Comparison of ENCODE assay signal across 8 mouse cellular contexts in genomic region chr1:171441466-171442412, GRCm38 (mm10). TPM values are rescaled to one million over a fixed set of nuclear protein-coding genes. Genes with fewer than 3 reads are reported as not detected.
A peak's percentile ranks its signal among the peaks of the same experiment; 100 is the strongest.
DNase-seq lines count a peak whose midpoint lies in the region; ATAC-seq lines count a peak whose summit lies in the region.

No protein-coding gene starts in this region.

- peak; percentile 68 for DNase-seq in urinary bladder, postnatal 14 days (ENCODE audit: low spot score)
- no peak for DNase-seq in urinary bladder, adult 2 months (ENCODE audit: low spot score)
- DNase-seq in right cerebral cortex, adult 2 months (ENCODE audit: low spot score in 2 of 2), result no peak
- no peak for DNase-seq in frontal cortex, postnatal 14 days (ENCODE audit: low spot score in 2 of 2)
- DNase-seq in frontal cortex, postnatal 36 days (ENCODE audit: low spot score in 2 of 2), result no peak

- no peaks in the 10 kb centered on the region for H3K9me3 ChIP-seq in liver, embryonic 15.5 days (replicated peaks)

- 12% methylated on average over 7 of the region's 7 CpGs for WGBS in liver, embryonic 15.5 days (ENCODE audit: insufficient replicate concordance)

- peak; percentile 28 to 30; a peak in 3 of 4 replicates for ATAC-seq in hematopoietic stem cell, adult 5-6 weeks (replicated peaks in 1 of 2; ENCODE audit: insufficient read depth in 1 of 2, low FRiP score in 2 of 2, low TSS enrichment in 1 of 2, low read depth in 1 of 2, poor library complexity in 2 of 2, severe bottlenecking in 2 of 2)
- ATAC-seq in liver, embryonic 15.5 days (ENCODE audit: insufficient read depth), result no peak
- ATAC-seq in activated CD4-positive, CD25-positive, alpha-beta regulatory T cell, adult 4 months, result no peak

- no peaks in the 10 kb centered on the region for H3K36me3 ChIP-seq in liver, embryonic 15.5 days (replicated peaks)

- peak overlapping the region; percentile 70 for H3K27ac ChIP-seq in liver, embryonic 15.5 days (replicated peaks)

- peaks cover 48% of the 10 kb centered on the region for H3K27me3 ChIP-seq in liver, embryonic 15.5 days

- H3K4me3 ChIP-seq in liver, embryonic 15.5 days (replicated peaks), result 0 out of 2 replicates have a peak overlapping the region, but pooled peaks have one; percentile 2

- H3K4me2 ChIP-seq in liver, embryonic 15.5 days, result peak overlapping the region; percentile 58

- H3K9ac ChIP-seq in liver, embryonic 15.5 days, result no peak overlapping the region

- peaks cover 23% of the 10 kb centered on the region for H3K4me1 ChIP-seq in liver, embryonic 15.5 days (replicated peaks)

RNA-seq across cellular contexts. Expression of gene F11r, which starts 4.4 kb away (rescaled TPM):
- 76.3 and 79.2 TPM in 2 replicates for polyA plus RNA-seq in urinary bladder, adult 2 months (2012; rRNA removed)
- total RNA-seq in hematopoietic stem cell, adult 5-6 weeks (2017), result 12.1 and 13.4 TPM in 2 replicates
- 29.7 and 32.8 TPM in 2 replicates for polyA plus RNA-seq in liver, embryonic 15.5 days (2015; fragmentation: Nextera tagmentation; extraction: Ambion mirVana)
- polyA plus RNA-seq in activated CD4-positive, CD25-positive, alpha-beta regulatory T cell, adult 4 months (2017; shearing (Covaris generic)), result under 1 TPM in 1 of 2 experiments, not detected in 1; 0.18 TPM

RNA-seq across cellular contexts. Expression of gene Tstd1, which starts 23.1 kb away (rescaled TPM):
- 5.4 and 8.4 TPM in 2 replicates for polyA plus RNA-seq in urinary bladder, adult 2 months (2012; rRNA removed)
- 4.7 and 8.8 TPM in 2 replicates for total RNA-seq in hematopoietic stem cell, adult 5-6 weeks (2017)
- 2.1 and 2.5 TPM in 2 replicates for polyA plus RNA-seq in liver, embryonic 15.5 days (2015; fragmentation: Nextera tagmentation; extraction: Ambion mirVana)
- polyA plus RNA-seq in activated CD4-positive, CD25-positive, alpha-beta regulatory T cell, adult 4 months (2017; shearing (Covaris generic)), result 1 to 10 TPM; 5.9 to 10.0 TPM

RNA-seq across cellular contexts. Expression of gene Usf1, which starts 30.6 kb away (rescaled TPM):
- polyA plus RNA-seq in urinary bladder, adult 2 months (2012; rRNA removed), result 68.7 and 73.4 TPM in 2 replicates
- 47.0 and 59.5 TPM in 2 replicates for total RNA-seq in hematopoietic stem cell, adult 5-6 weeks (2017)
- 18.6 and 21.3 TPM in 2 replicates for polyA plus RNA-seq in liver, embryonic 15.5 days (2015; fragmentation: Nextera tagmentation; extraction: Ambion mirVana)
- polyA plus RNA-seq in activated CD4-positive, CD25-positive, alpha-beta regulatory T cell, adult 4 months (2017; shearing (Covaris generic)), result 10 to 100 TPM; 41.0 to 43.1 TPM

RNA-seq across cellular contexts. Expression of gene Arhgap30, which starts 53.0 kb away (rescaled TPM):
- 4.2 and 5.0 TPM in 2 replicates for polyA plus RNA-seq in urinary bladder, adult 2 months (2012; rRNA removed)
- total RNA-seq in hematopoietic stem cell, adult 5-6 weeks (2017), result 112 and 133 TPM in 2 replicates
- 5.0 and 5.3 TPM in 2 replicates for polyA plus RNA-seq in liver, embryonic 15.5 days (2015; fragmentation: Nextera tagmentation; extraction: Ambion mirVana)
- 10 to 100 TPM; 71.7 to 78.8 TPM for polyA plus RNA-seq in activated CD4-positive, CD25-positive, alpha-beta regulatory T cell, adult 4 months (2017; shearing (Covaris generic))

Comparison
In these comparisons a context has a peak if more than half of its experiments do, and no peak if none do; other contexts are left out.
1. ATAC-seq: peak in hematopoietic stem cell, adult 5-6 weeks (2 of 2); none in liver, embryonic 15.5 days (single experiment) and activated CD4-positive, CD25-positive, alpha-beta regulatory T cell, adult 4 months (single experiment).
2. RNA of gene F11r, which starts 4.4 kb away (polyA plus RNA-seq): 76.3 to 79.2 TPM in urinary bladder, adult 2 months and 29.7 to 32.8 TPM in liver, embryonic 15.5 days; 0.18 TPM in activated CD4-positive, CD25-positive, alpha-beta regulatory T cell, adult 4 months; every median in the first group is over 10 times any median in the second.